Mouse (Mus musculus): ENCODE data around the gene Lrp5.

Gene Lrp5

GRCm38 (mm10) chr19:3695976-3696375, 9.6 kb upstream of the Lrp5 start:
- DNase-seq (ENCODE audit: extremely low read depth, insufficient read length, low spot score): no peak

GRCm38 (mm10) chr19:3695471-3695870, 9.1 kb upstream of the Lrp5 start:
- no peak for DNase-seq (ENCODE audit: extremely low read depth, insufficient read length, low spot score)

- DNase-seq (ENCODE audit: extremely low read depth, insufficient read length, low spot score): no peak
Measured at GRCm38 (mm10) chr19:3695006-3695405, 8.6 kb upstream of the Lrp5 start.

- no peak for DNase-seq (ENCODE audit: extremely low read depth, insufficient read length, low spot score)
Measured at GRCm38 (mm10) chr19:3694476-3694875, 8.1 kb upstream of the Lrp5 start.

GRCm38 (mm10) chr19:3692414-3693145, 6.2 kb upstream of the Lrp5 start:
- DNase-seq (ENCODE audit: extremely low read depth, insufficient read length, low spot score): peak; percentile 22

GRCm38 (mm10) chr19:3691337-3691736, 5.0 kb upstream of the Lrp5 start:
- DNase-seq (ENCODE audit: extremely low read depth, insufficient read length, low spot score): no peak

- no peak for DNase-seq (ENCODE audit: extremely low read depth, insufficient read length, low spot score)
Measured at GRCm38 (mm10) chr19:3687676-3688171, 1.4 kb upstream of the Lrp5 start.

GRCm38 (mm10) chr19:3685611-3686214, 651 bp downstream of the Lrp5 start:
- DNase-seq (ENCODE audit: extremely low read depth, insufficient read length, low spot score): peak; percentile 53

- peak; percentile 28 for DNase-seq (ENCODE audit: extremely low read depth, insufficient read length, low spot score)
Measured at GRCm38 (mm10) chr19:3684957-3685580, 1.3 kb downstream of the Lrp5 start.

- no peak for DNase-seq (ENCODE audit: extremely low read depth, insufficient read length, low spot score)
Measured at GRCm38 (mm10) chr19:3684414-3684813, 1.9 kb downstream of the Lrp5 start.

- DNase-seq (ENCODE audit: extremely low read depth, insufficient read length, low spot score): peak; percentile 87
Measured at GRCm38 (mm10) chr19:3681310-3681934, 4.9 kb downstream of the Lrp5 start.

- DNase-seq (ENCODE audit: extremely low read depth, insufficient read length, low spot score): no peak
Measured at GRCm38 (mm10) chr19:3680732-3681131, 5.6 kb downstream of the Lrp5 start.

- DNase-seq (ENCODE audit: extremely low read depth, insufficient read length, low spot score): peak; percentile 30
Measured at GRCm38 (mm10) chr19:3674122-3674855, 12.1 kb downstream of the Lrp5 start.

GRCm38 (mm10) chr19:3673149-3673548, 13.2 kb downstream of the Lrp5 start:
- no peak for DNase-seq (ENCODE audit: extremely low read depth, insufficient read length, low spot score)

GRCm38 (mm10) chr19:3669100-3669499, 17.3 kb downstream of the Lrp5 start:
- peak; percentile 84 for DNase-seq (ENCODE audit: extremely low read depth, insufficient read length, low spot score)

- no peak for DNase-seq (ENCODE audit: extremely low read depth, insufficient read length, low spot score)
Measured at GRCm38 (mm10) chr19:3668551-3668950, 17.8 kb downstream of the Lrp5 start.

- no peak for DNase-seq (ENCODE audit: extremely low read depth, insufficient read length, low spot score)
Measured at GRCm38 (mm10) chr19:3667979-3668378, 18.4 kb downstream of the Lrp5 start.

GRCm38 (mm10) chr19:3667155-3667895, 19.0 kb downstream of the Lrp5 start:
- no peak for DNase-seq (ENCODE audit: extremely low read depth, insufficient read length, low spot score)

GRCm38 (mm10) chr19:3666632-3667031, 19.7 kb downstream of the Lrp5 start:
- no peak for DNase-seq (ENCODE audit: extremely low read depth, insufficient read length, low spot score)

- no peak for DNase-seq (ENCODE audit: extremely low read depth, insufficient read length, low spot score)
Measured at GRCm38 (mm10) chr19:3665510-3665909, 20.9 kb downstream of the Lrp5 start.
